Mouse (Mus musculus): Measurements from ENCODE around the gene Mgat4a.

GRCm38 (mm10) chr1:37474634-37475190 lies 66.1 kb downstream of the Mgat4a start:
- TF ChIP-seq CTCF (IDR thresholded peaks at IDR 0.05; ENCODE audit: extremely low read depth, insufficient read depth, low read length) (no peak), POLR2A (IDR thresholded peaks at IDR 0.05; ENCODE audit: extremely low read depth, insufficient read depth, low read length) (no peak)
